Mouse (Mus musculus): ENCODE results near the gene D230025D16Rik. TPM values are rescaled to one million over a fixed set of nuclear protein-coding genes. Genes with fewer than 3 reads are reported as not detected.
A peak's percentile ranks its signal among the peaks of the same experiment; 100 is the strongest.

The D230025D16Rik gene
- polyA plus RNA-seq, 1 experiment: 24.7 TPM

- Histone ChIP-seq H3K27ac (ENCODE audit: insufficient read depth, low read length) (no peak overlapping the region), H3K4me1 (ENCODE audit: control insufficient read depth, insufficient read depth, low read length) (no peaks in the 10 kb centered on the region), H3K4me3 (ENCODE audit: insufficient read depth, low read length) (peak overlapping the region; percentile 13; the same call in 1 of the 2 replicates)
- TF ChIP-seq CTCF (IDR thresholded peaks at IDR 0.05; ENCODE audit: borderline replicate concordance, insufficient read depth, low read length) (no peak), POLR2A (IDR thresholded peaks at IDR 0.05; ENCODE audit: low read depth, low read length) (peak; percentile 58)
Measured at GRCm38 (mm10) chr8:105276292-105277120, 51.6 kb downstream of the D230025D16Rik start.

DNA sequence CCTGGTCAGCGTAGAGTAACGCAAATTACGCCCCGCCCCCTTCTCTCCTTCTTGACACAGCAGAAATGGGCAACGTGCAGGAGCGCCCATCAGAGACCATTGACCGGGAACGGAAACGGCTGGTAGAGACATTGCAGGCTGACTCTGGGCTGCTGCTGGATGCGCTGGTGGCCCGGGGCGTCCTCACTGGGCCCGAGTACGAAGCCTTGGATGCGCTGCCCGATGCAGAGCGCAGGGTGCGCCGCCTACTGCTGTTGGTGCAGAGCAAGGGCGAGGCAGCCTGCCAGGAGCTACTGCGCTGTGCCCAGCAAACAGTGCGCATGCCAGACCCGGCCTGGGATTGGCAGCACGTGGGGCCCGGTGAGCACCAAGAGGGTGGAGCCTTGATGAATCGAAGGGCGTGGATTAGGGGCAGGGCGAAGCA lies 54.0 kb downstream of the D230025D16Rik start:
- no peak for TF ChIP-seq POLR2A (IDR thresholded peaks at IDR 0.05; ENCODE audit: low read depth, low read length)
- no peak for TF ChIP-seq CTCF (IDR thresholded peaks at IDR 0.05; ENCODE audit: borderline replicate concordance, insufficient read depth, low read length)
- H3K4me1 ChIP-seq (ENCODE audit: control insufficient read depth, insufficient read depth, low read length): no peaks in the 10 kb centered on the region

GRCm38 (mm10) chr8:105280567-105280966 lies 55.6 kb downstream of the D230025D16Rik start:
- no peaks in the 10 kb centered on the region for H3K4me1 ChIP-seq (ENCODE audit: control insufficient read depth, insufficient read depth, low read length)
- no peak overlapping the region for H3K27ac ChIP-seq (ENCODE audit: insufficient read depth, low read length)
- H3K4me3 ChIP-seq (ENCODE audit: insufficient read depth, low read length): no peak overlapping the region
- TF ChIP-seq CTCF (IDR thresholded peaks at IDR 0.05; ENCODE audit: borderline replicate concordance, insufficient read depth, low read length) (no peak), POLR2A (IDR thresholded peaks at IDR 0.05; ENCODE audit: low read depth, low read length) (no peak)

More for the DNA sequence above, 54.0 kb downstream of the D230025D16Rik start:
- H3K4me3 ChIP-seq (ENCODE audit: insufficient read depth, low read length): no peak overlapping the region
- no peak overlapping the region for H3K27ac ChIP-seq (ENCODE audit: insufficient read depth, low read length)

- TF ChIP-seq POLR2A (IDR thresholded peaks at IDR 0.05; ENCODE audit: low read depth, low read length) (no peak), CTCF (IDR thresholded peaks at IDR 0.05; ENCODE audit: borderline replicate concordance, insufficient read depth, low read length) (no peak)
- no peak overlapping the region for H3K27ac ChIP-seq (ENCODE audit: insufficient read depth, low read length)
- no peak overlapping the region for H3K4me3 ChIP-seq (ENCODE audit: insufficient read depth, low read length)
- no peaks in the 10 kb centered on the region for H3K4me1 ChIP-seq (ENCODE audit: control insufficient read depth, insufficient read depth, low read length)
Measured at GRCm38 (mm10) chr8:105281821-105282220, 56.9 kb downstream of the D230025D16Rik start.

GRCm38 (mm10) chr8:105282239-105282638 lies 57.3 kb downstream of the D230025D16Rik start:
- TF ChIP-seq POLR2A (IDR thresholded peaks at IDR 0.05; ENCODE audit: low read depth, low read length) (no peak), CTCF (IDR thresholded peaks at IDR 0.05; ENCODE audit: borderline replicate concordance, insufficient read depth, low read length) (no peak)
- H3K4me1 ChIP-seq (ENCODE audit: control insufficient read depth, insufficient read depth, low read length): no peaks in the 10 kb centered on the region
- H3K27ac ChIP-seq (ENCODE audit: insufficient read depth, low read length): no peak overlapping the region
- H3K4me3 ChIP-seq (ENCODE audit: insufficient read depth, low read length): no peak overlapping the region

DNA sequence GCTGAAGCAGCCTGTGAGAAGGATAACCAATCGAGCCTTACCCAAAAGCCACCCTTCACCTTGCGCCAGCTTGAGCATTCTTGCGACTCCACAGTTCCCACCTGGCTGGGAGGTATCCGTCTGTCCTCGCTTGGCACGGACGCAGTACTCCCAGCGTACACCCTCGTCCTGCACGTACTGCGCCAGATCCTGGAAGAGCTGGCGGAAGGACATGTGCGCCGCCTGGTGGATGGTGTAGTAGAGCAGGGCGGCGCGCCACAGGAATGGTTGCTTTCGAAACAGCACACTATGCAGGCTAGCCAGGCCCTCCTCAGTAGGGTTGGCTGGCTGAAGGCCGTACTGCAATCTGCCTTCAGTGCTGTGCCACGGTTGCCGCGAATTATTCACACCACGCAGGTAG lies 58.1 kb downstream of the D230025D16Rik start:
- TF ChIP-seq CTCF (IDR thresholded peaks at IDR 0.05; ENCODE audit: borderline replicate concordance, insufficient read depth, low read length): peak; percentile 94
- TF ChIP-seq POLR2A (IDR thresholded peaks at IDR 0.05; ENCODE audit: low read depth, low read length): no peak
- Histone ChIP-seq H3K27ac (ENCODE audit: insufficient read depth, low read length) (no peak overlapping the region), H3K4me1 (ENCODE audit: control insufficient read depth, insufficient read depth, low read length) (no peaks in the 10 kb centered on the region), H3K4me3 (ENCODE audit: insufficient read depth, low read length) (no peak overlapping the region)

DNA sequence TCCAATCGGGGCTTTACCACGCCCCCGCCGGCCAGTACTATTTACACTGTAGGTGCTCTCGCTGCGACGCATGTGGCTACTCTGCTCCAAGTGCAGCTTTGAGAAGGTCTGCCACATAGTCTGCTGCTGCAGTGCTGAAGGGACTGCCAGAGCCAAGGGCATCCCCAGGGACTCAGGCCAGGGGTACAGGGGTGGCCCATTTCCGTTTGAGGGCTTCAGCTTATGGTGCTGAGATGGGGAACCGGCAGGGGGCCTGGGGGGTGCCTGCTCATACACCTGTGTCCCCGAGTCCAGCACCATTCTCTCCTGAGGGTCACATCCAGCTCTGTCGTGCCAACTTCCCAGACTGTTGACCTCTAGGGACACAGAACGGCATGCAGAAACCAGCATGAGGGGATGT lies 60.6 kb downstream of the D230025D16Rik start:
- no peak for TF ChIP-seq CTCF (IDR thresholded peaks at IDR 0.05; ENCODE audit: borderline replicate concordance, insufficient read depth, low read length)
- no peak for TF ChIP-seq POLR2A (IDR thresholded peaks at IDR 0.05; ENCODE audit: low read depth, low read length)
- Histone ChIP-seq H3K4me1 (ENCODE audit: control insufficient read depth, insufficient read depth, low read length) (no peaks in the 10 kb centered on the region), H3K4me3 (ENCODE audit: insufficient read depth, low read length) (no peak overlapping the region), H3K27ac (ENCODE audit: insufficient read depth, low read length) (no peak overlapping the region)

DNA sequence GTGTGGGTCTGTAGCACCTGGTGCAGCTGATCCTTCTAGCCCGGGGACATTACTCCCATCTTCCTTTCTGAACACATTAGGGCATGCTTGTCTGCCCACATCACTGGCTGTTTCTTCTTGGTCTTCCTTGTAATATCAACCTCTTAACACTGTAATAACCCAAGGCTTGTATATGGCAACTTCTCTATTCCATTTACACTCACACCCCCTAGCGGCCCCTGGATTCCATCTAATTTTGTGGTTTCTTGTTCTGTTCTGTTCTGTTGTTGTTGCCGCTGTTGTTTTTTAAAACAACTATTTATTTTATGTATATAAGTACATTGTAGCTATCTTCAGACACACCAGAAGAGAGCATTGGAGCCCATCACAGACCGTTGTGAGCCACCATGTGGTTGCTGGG lies 62.0 kb downstream of the D230025D16Rik start:
- TF ChIP-seq POLR2A (IDR thresholded peaks at IDR 0.05; ENCODE audit: low read depth, low read length): no peak
- TF ChIP-seq CTCF (IDR thresholded peaks at IDR 0.05; ENCODE audit: borderline replicate concordance, insufficient read depth, low read length): no peak
- Histone ChIP-seq H3K4me1 (ENCODE audit: control insufficient read depth, insufficient read depth, low read length) (no peaks in the 10 kb centered on the region), H3K27ac (ENCODE audit: insufficient read depth, low read length) (no peak overlapping the region), H3K4me3 (ENCODE audit: insufficient read depth, low read length) (no peak overlapping the region)

DNA sequence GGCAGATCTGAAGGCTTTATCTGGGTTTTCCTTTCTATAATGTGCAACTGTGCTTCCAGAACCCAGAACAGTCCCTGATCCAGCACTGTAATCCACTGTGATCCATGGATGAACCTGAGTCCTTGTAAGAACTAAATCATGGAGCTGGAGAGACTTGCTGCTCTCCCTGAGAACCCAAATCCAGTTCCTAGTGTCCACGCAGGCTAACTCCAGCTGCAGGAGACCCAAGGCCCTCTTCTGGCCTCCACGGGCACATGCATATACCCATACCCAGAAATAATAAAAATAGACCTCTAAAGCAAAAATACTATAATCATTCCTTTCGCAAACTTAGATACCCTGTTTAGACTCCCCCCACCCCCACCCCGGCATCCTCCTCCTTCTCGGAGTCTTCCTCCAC lies 63.3 kb downstream of the D230025D16Rik start:
- Histone ChIP-seq H3K27ac (ENCODE audit: insufficient read depth, low read length) (no peak overlapping the region), H3K4me1 (ENCODE audit: control insufficient read depth, insufficient read depth, low read length) (no peaks in the 10 kb centered on the region), H3K4me3 (ENCODE audit: insufficient read depth, low read length) (peak overlapping the region; percentile 20)
- TF ChIP-seq CTCF (IDR thresholded peaks at IDR 0.05; ENCODE audit: borderline replicate concordance, insufficient read depth, low read length) (no peak), POLR2A (IDR thresholded peaks at IDR 0.05; ENCODE audit: low read depth, low read length) (no peak)

Data from embryonic fibroblast, embryonic 13.5 days (primary cell).